Mouse (Mus musculus) forebrain, postnatal 0 days (tissue): ENCODE results near the gene Gm10134. TPM values are rescaled to one million over a fixed set of nuclear protein-coding genes. Genes with fewer than 3 reads are reported as not detected.
"Not testable (repeated sequence)": the region's sequence is repeated elsewhere in the genome, so short reads cannot be mapped to it uniquely, and the experiment has no call there.

ENCODE experiments used
- ATAC-seq: fragments of 200-750 bp; cut with Nextera tagmentation; 2 replicates; pipeline ENCODE4 v1.8.0; 2017; ENCODE audit warnings: mild to moderate bottlenecking, moderate library complexity
- DNase-seq: peaks from one replicate; pipeline ENCODE4 v3.0.0-alpha.2; 2015
- H3K27ac ChIP-seq: fragments of 300-500 bp; sonication (generic); 2 replicates; pipeline ENCODE4 v1.5.1; 2014; ENCODE audit warnings: low read depth, mild to moderate bottlenecking, antibody characterized with exemption, low read length, moderate library complexity, mixed read lengths
- H3K27me3 ChIP-seq: fragments of 300-500 bp; sonication (generic); 2 replicates; pipeline ENCODE4 v1.6.1; 2014; ENCODE audit warnings: mild to moderate bottlenecking, low read length, mixed read lengths; ENCODE audit not compliant: insufficient read depth
- H3K36me3 ChIP-seq: fragments of 300-500 bp; sonication (generic); 2 replicates; pipeline ENCODE4 v1.6.1; 2014; ENCODE audit warnings: mild to moderate bottlenecking, moderate library complexity; ENCODE audit not compliant: insufficient read depth
- H3K4me1 ChIP-seq: fragments of 300-500 bp; sonication (generic); 2 replicates; pipeline ENCODE4 v1.6.1; 2014; ENCODE audit warnings: antibody characterized with exemption; ENCODE audit not compliant: insufficient read depth
- H3K4me2 ChIP-seq: fragments of 300-500 bp; sonication (generic); 2 replicates; pipeline ENCODE4 v1.6.1; 2014; ENCODE audit warnings: low read depth, mild to moderate bottlenecking, moderate library complexity
- H3K4me3 ChIP-seq: fragments of 300-500 bp; sonication (generic); 2 replicates; pipeline ENCODE4 v1.5.1; 2014; ENCODE audit warnings: low read depth, low read length, mixed read lengths
- H3K9ac ChIP-seq: fragments of 300-500 bp; sonication (generic); 2 replicates; pipeline ENCODE4 v1.6.1; 2014; ENCODE audit warnings: mild to moderate bottlenecking
- H3K9me3 ChIP-seq: fragments of 300-500 bp; sonication (generic); 2 replicates; pipeline ENCODE4 v1.6.1; 2016; ENCODE audit warnings: low read length
- CTCF ChIP-seq: sonication (generic); IDR thresholded peaks from 2 replicates; pipeline ENCODE4 v1.5.1; 2016; ENCODE audit warnings: antibody characterized with exemption, control low read depth, low read depth
- WGBS: fragments of 180-500 bp; shearing (Covaris S2); extraction: QIAGEN DNeasy Blood & Tissue Kit; methylation state at CpG from one replicate; pipeline ENCODE4 v1.1.7; 2014; 5-methylcytosine and 5-hydroxymethylcytosine counted together
- polyA plus RNA-seq: library from polyadenylated mRNA; unstranded; fragments of >200 nt; fragmentation: Nextera tagmentation; extraction: Ambion mirVana; gene quantifications from 2 replicates; pipeline ENCODE4 v1.2.1, GENCODE M21; 2015
- total RNA-seq: library from RNA; depleted of rRNA; stranded (reverse); fragments of >200 nt; gene quantifications from 2 replicates; pipeline ENCODE4 v1.2.3, GENCODE M21; 2014

Gene Gm10134
- total and polyA plus RNA-seq, 2 experiments from 2014 or later, result 1.8 TPM; not detected in 1

DNA sequence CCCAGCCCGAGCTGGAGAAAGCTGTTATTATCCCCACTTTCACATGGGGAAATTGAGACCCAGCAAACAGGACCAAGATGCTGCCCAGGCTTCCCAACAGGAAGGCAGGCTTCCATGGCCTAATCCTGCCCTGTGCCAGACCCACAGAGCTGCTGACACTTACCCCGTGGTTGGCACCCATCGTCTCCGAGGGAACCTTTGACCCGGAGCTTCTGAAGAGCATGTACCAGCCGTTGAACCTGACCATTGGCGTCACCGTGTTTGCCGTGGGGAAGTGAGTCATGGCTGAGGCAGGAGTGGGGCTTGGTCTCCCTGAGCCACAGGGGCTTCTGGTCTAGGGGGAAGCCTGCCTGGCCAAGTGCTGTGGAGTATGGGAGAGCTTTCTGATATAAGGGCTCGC lies 2.9 kb upstream of the Gm10134 start:
- Histone ChIP-seq H3K4me3 (no peak overlapping the region), H3K27me3 (no peaks in the 10 kb centered on the region), H3K9me3 (no peaks in the 10 kb centered on the region), H3K9ac (no peak overlapping the region), H3K27ac (no peak overlapping the region), H3K36me3 (no peaks in the 10 kb centered on the region), H3K4me2 (no peak overlapping the region), H3K4me1 (no peaks in the 10 kb centered on the region)
- DNase-seq (no peak), ATAC-seq (no peak)
- TF ChIP-seq CTCF, result no peak
- 87% methylated on average over 10 of the region's 10 CpGs for WGBS

DNA sequence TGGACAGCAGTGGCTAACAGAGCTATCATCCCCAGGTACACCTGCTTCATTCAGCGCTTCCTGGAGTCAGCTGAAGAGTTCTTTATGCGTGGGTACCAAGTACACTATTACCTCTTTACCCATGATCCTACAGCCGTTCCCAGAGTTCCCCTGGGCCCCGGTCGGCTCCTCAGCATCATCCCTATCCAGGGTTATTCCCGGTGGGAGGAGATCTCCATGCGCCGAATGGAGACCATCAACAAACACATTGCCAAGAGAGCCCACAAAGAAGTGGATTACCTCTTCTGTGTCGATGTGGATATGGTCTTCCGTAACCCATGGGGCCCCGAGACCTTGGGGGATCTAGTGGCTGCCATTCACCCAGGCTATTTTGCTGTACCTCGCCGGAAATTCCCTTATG lies 1.2 kb upstream of the Gm10134 start:
- 88% methylated on average over 13 of the region's 13 CpGs for WGBS
- ATAC-seq, result no peak
- Histone ChIP-seq H3K36me3 (no peaks in the 10 kb centered on the region), H3K9ac (no peak overlapping the region), H3K4me2 (no peak overlapping the region), H3K4me1 (no peaks in the 10 kb centered on the region), H3K9me3 (no peaks in the 10 kb centered on the region), H3K27me3 (no peaks in the 10 kb centered on the region; the same call in 1 of the 2 replicates), H3K27ac (no peak overlapping the region), H3K4me3 (no peak overlapping the region)
- TF ChIP-seq CTCF, result no peak
- no peak for DNase-seq

DNA sequence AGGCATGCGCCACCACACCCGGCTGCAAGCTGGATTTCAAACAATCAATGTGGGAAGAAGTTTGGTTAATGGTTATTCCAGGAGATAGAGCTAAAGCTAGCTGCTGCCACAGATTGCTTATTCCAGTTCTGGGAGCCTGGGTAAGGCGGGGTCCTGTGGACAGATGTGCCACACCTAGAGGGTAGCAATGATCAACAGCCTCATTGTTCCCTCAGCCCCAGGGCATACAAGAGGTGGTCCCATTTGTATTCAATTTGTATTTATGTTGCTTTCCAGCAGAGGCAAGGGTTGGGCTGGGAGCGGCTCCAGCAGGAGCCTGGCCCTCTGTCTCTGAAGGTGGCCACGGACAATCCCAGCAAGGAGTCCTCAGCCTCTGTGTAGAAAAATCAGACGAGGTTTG lies 396 bp downstream of the Gm10134 start:
- DNase-seq (no peak), ATAC-seq (no peak)
- Histone ChIP-seq H3K9me3 (no peaks in the 10 kb centered on the region), H3K36me3 (no peaks in the 10 kb centered on the region), H3K27ac (no peak overlapping the region), H3K4me3 (no peak overlapping the region), H3K4me2 (no peak overlapping the region), H3K27me3 (no peaks in the 10 kb centered on the region; the same call in 1 of the 2 replicates), H3K9ac (no peak overlapping the region), H3K4me1 (no peaks in the 10 kb centered on the region)
- WGBS, result 87% methylated on average over 6 of the region's 6 CpGs
- TF ChIP-seq CTCF, result no peak

GRCm38 (mm10) chr2:28511600-28511999 lies 5.7 kb downstream of the Gm10134 start:
- TF ChIP-seq CTCF, result peak; percentile 53
- 59% methylated on average over 5 of the region's 5 CpGs for WGBS
- not testable (repeated sequence) for ATAC-seq

DNA sequence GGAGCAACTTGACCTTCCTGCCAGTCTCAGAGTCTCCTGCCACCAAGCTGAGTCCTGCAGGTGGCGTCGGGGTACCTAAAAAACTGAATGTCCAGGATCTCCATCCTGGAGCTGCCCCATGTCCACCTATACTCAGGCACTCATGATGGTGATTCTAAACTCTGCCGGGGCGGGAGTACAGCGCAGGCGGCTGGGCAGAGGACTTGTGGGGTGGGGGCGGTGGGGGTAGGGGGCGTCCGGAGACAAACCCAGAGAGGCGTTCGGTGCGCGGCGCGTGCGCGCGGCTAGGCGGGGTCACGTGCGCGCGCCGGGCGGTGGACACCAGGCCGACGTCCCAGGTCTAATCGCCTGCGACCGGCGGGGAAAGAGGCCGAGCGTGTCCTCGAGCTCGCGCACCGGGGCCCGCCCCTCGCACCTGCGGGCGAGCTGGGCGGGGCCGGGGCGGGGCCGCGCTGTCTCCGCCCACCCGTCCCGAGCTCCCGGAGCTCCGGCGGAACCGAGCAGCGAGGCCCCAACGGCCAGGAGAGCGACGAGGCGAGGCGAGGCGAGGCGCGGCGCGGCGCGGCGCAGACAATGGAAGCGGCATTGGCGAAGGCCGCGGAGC lies 7.0 kb downstream of the Gm10134 start, which contains the start of gene Ralgds:
TSS of gene Ralgds (plus strand) at position 328 of the 604 bp plus-strand sequence.
- ATAC-seq (peak; percentile 59), DNase-seq (peak; percentile 70)
- 3% methylated on average over 66 of the region's 71 CpGs for WGBS
- Histone ChIP-seq H3K4me2 (peak within 1 kb of the TSS; percentile 66), H3K9me3 (no peaks in the 10 kb centered on the region), H3K27ac (peak within 1 kb of the TSS; percentile 89), H3K4me1 (peaks cover 27% of the 10 kb centered on the region), H3K36me3 (no peaks in the 10 kb centered on the region), H3K4me3 (peak within 1 kb of the TSS; percentile 50), H3K9ac (peak within 1 kb of the TSS; percentile 95), H3K27me3 (no peaks in the 10 kb centered on the region; the same call in 1 of the 2 replicates)
- peak; percentile 57 for TF ChIP-seq CTCF

More at GRCm38 (mm10) chr2:28511600-28511999, 5.7 kb downstream of the Gm10134 start:
- H3K36me3 ChIP-seq, H3K4me3 ChIP-seq, H3K9me3 ChIP-seq, H3K4me2 ChIP-seq, H3K9ac ChIP-seq, H3K27ac ChIP-seq, H3K27me3 ChIP-seq, DNase-seq: not testable (repeated sequence)
- peaks cover 19% of the 10 kb centered on the region for H3K4me1 ChIP-seq

DNA sequence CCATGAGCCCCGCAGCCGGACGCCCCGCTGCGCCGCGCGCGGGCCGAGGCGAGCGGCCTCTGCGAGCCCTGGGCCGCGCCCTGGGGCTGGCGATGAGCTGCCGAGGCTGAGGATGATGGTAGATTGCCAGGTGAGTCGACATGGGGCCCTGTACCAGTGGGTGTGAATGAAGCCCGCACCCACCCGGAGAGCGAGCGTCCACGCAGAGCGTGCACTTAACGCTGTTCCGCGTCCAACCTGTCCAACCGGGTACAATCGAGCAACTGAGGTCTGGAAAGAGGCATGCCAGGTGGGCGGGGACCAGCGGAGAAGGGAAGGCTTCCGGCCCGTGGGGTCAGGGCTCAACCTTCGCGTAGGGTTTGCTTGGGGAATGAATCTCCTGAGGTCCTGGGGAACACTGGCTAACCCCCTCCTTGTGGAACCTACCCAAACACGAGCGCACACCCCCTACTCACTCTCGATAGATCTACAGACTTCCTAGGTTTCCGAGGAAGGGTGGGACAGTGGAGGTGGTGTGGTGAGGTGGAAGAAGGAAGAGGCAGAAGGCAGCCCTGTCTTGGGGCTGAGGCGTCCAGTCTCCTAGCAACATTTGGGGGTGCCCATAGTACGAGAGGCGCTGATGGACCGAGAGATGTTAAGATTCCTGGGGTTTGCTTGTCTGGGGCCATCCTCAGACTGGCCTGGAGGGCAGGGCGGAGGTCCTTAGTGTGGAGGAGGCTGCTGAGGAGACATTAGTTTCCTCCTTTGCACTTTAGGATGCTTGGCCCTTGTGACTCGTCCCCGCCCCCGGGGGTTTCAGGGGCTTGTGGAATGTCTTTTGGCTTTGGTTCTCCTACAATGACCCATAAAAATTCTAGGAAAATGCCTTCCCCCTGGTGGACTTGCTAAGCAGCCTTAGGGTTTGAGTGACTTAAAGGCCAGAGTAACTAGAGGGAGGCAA lies 7.8 kb downstream of the Gm10134 start:
- peak; percentile 26 for ATAC-seq
- H3K4me1 ChIP-seq, result peaks cover 35% of the 10 kb centered on the region
- no peaks in the 10 kb centered on the region; the same call in 1 of the 2 replicates for H3K27me3 ChIP-seq
- peak; percentile 67 for DNase-seq
- peak overlapping the region; percentile 89 for H3K27ac ChIP-seq
- peak overlapping the region; percentile 95 for H3K9ac ChIP-seq
- 5% methylated on average over 47 of the region's 47 CpGs for WGBS
- peak overlapping the region; percentile 66 for H3K4me2 ChIP-seq
- H3K9me3 ChIP-seq, result no peaks in the 10 kb centered on the region
- peak overlapping the region; percentile 50 for H3K4me3 ChIP-seq
- TF ChIP-seq CTCF, result no peak
- no peaks in the 10 kb centered on the region for H3K36me3 ChIP-seq

- peak overlapping the region; percentile 89 for H3K27ac ChIP-seq
- peaks cover 36% of the 10 kb centered on the region for H3K4me1 ChIP-seq
- TF ChIP-seq CTCF, result peak; percentile 94
- WGBS, result 16% methylated on average over 5 of the region's 5 CpGs
- H3K4me2 ChIP-seq, result peak overlapping the region; percentile 66
- H3K9me3 ChIP-seq, result no peaks in the 10 kb centered on the region
- no peaks in the 10 kb centered on the region for H3K27me3 ChIP-seq
- peak overlapping the region; percentile 50 for H3K4me3 ChIP-seq
- no peaks in the 10 kb centered on the region for H3K36me3 ChIP-seq
- peak overlapping the region; percentile 95 for H3K9ac ChIP-seq
- peak; percentile 89 for DNase-seq
- ATAC-seq, result no peak
Measured at GRCm38 (mm10) chr2:28514489-28514888, 8.6 kb downstream of the Gm10134 start.
